Mouse (Mus musculus) lung, adult 2 months (tissue): ENCODE measurements around the gene Ak9. TPM values are rescaled to one million over a fixed set of nuclear protein-coding genes. Genes with fewer than 3 reads are reported as not detected.

Experiments used
- DNase-seq: peaks from one replicate; pipeline ENCODE4 v3.0.0; 2022
- H3K4me1 ChIP-seq: fragments of 200-500 bp; 2 replicates; pipeline ENCODE4 v1.6.1; 2011; ENCODE audit warnings: low read length; ENCODE audit not compliant: control insufficient read depth, insufficient read depth
- H3K4me3 ChIP-seq: fragments of 200-500 bp; replicated peaks from 2 replicates; pipeline ENCODE3; 2011; ENCODE audit warnings: low read depth, mild to moderate bottlenecking, control low read depth, low read length; ENCODE audit errors: extremely low read depth
- CTCF ChIP-seq: fragments of 200-500 bp; IDR thresholded peaks from 2 replicates; pipeline ENCODE4 v1.5.1; 2011; ENCODE audit warnings: mild to moderate bottlenecking, low read length, control low read depth; ENCODE audit not compliant: insufficient read depth
- POLR2A ChIP-seq: fragments of 200-500 bp; IDR thresholded peaks from 2 replicates; pipeline ENCODE4 v1.6.1; 2011; ENCODE audit warnings: low read depth, mild to moderate bottlenecking, control low read depth, low read length, borderline replicate concordance; ENCODE audit errors: extremely low read depth
- WGBS: fragments of 180-500 bp; shearing (Covaris S2); methylation state at CpG from one replicate; pipeline ENCODE4 v1.1.7; 2018; 5-methylcytosine and 5-hydroxymethylcytosine counted together
- polyA plus RNA-seq: library from polyadenylated mRNA; depleted of rRNA; stranded (reverse); fragments of >200 nt; gene quantifications from 2 replicates; pipeline ENCODE4 v1.2.3, GENCODE M21; 2012

Ak9 gene
- polyA plus RNA-seq, 1 experiment: 0.56 TPM

DNA sequence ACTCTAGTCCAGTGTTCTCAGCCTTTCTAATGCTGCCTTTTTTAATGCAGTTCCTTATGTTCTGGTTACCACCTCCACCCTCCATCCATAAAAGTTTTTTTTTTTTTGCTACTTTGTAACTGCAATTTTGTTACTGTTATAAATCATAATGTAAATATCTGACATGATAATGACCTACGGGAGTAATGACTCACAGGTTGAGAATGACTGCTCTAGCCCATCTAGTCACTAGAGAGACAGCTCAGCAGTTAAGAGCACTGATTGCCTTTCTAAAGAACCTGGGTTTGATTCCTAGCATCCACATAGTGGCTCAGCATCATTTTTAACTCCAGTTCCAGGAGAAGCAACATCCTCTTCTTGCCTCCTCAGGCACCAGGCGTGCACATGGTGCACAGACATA, 21.7 kb upstream of the Ak9 start:
- WGBS: 74% methylated on average over 2 of the region's 2 CpGs
- H3K4me1 ChIP-seq: no peaks in the 10 kb centered on the region
- TF ChIP-seq POLR2A (no peak), CTCF (no peak)
- no peak for DNase-seq
- no peak overlapping the region for H3K4me3 ChIP-seq

DNA sequence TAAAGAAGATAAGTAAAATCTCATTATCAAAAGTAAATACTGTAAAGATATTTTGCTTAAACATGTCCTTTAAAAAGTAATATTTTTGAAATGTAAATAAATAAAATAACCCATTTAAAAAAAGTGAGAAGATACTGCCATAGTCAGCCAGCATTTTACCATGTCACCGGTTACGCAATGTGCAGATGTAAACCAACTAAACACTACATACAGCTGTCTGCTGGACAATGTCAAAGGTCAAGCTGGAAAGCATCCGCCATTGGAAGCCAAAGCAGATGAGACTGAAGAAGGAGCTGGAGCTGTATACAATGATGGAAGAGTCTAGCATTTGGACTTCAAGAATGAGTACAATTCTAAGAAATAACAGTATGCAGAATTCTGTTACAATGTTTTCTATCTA, 16.2 kb upstream of the Ak9 start:
- Histone ChIP-seq H3K4me3 (no peak overlapping the region), H3K4me1 (0 out of 2 replicates have a peak, but pooled peaks cover 2% of the 10 kb centered on the region)
- TF ChIP-seq POLR2A (no peak), CTCF (no peak)
- WGBS: 74% methylated on average over 3 of the region's 3 CpGs
- no peak for DNase-seq

DNA sequence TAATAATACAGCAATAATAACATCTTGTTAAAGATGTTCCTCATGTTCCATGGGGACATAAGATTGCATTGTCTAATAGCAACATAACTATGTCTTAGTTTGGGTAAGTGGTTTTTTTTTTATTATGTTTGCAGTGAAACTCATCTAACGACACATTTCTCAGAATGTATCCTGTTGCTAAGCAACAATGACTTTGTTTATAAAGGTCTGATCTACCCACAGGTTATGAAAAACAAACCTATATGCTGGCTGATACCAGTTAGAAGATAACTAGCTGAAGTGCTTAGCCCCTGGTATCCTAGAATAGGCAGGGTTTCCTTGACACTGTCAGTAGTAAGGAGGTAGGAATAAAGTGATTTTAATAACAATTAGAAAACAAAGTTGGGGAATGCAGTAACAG, 15.7 kb upstream of the Ak9 start:
- TF ChIP-seq CTCF (no peak), POLR2A (no peak)
- DNase-seq: no peak
- 33% methylated on average over 1 of the region's 1 CpGs for WGBS
- Histone ChIP-seq H3K4me1 (peaks cover 5% of the 10 kb centered on the region), H3K4me3 (no peak overlapping the region)

DNA sequence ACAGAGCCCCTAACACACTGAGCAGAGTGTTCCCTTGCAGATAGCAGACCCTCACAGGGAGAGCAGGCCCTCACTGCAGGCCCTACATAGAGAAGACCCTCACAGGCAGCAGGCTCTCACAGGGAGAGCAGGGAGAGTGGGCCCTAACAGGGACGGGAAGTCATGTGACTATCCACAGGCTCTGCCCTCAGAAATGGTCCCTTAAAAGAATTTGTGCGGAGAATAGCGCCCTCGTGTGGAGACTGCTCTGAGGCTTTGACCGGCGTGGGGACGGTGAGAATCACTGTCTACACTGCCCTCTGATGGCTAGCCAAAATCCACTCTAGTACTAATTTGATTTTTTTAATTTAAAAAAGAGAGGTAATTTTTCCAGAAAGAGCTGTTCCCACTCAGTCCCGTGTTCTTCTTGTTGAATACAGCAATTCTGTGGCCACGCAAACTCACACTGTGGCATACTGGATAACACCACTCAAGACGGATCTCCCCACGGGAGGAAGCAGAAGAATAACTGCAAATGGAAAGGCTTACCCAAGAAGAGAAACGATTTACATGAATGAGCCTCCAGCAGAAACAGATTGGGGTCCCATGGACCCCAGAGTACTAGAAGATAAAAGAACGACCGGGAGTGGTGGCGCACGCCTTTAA, 14.9 kb upstream of the Ak9 start:
- DNase-seq: peak; percentile 71
- H3K4me1 ChIP-seq: peaks cover 8% of the 10 kb centered on the region
- WGBS: 38% methylated on average over 16 of the region's 16 CpGs
- TF ChIP-seq POLR2A: no peak
- peak; percentile 82 for TF ChIP-seq CTCF
- H3K4me3 ChIP-seq: no peak overlapping the region

DNA sequence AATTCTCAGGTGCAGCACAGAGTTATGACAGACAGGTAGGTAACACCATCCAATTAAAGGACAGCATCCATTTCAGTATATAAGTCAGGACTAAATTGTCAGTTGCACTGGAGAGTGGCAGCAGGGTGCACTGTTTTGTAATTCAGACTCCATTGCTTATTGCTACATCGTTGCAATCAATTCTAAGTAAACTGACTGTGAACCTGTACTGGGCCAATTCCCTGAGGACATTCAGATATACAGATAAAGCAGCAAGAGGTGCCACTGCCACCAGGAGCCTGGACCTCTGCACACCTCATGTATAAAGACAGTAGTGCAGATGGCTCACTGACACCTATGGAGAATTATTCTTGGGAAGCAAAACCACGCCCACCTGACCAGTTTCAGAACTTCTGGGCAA, 12.8 kb upstream of the Ak9 start:
- WGBS: 73% methylated on average over 2 of the region's 2 CpGs
- peaks cover 8% of the 10 kb centered on the region for H3K4me1 ChIP-seq
- no peak overlapping the region for H3K4me3 ChIP-seq
- no peak for TF ChIP-seq CTCF
- no peak for TF ChIP-seq POLR2A
- no peak for DNase-seq

DNA sequence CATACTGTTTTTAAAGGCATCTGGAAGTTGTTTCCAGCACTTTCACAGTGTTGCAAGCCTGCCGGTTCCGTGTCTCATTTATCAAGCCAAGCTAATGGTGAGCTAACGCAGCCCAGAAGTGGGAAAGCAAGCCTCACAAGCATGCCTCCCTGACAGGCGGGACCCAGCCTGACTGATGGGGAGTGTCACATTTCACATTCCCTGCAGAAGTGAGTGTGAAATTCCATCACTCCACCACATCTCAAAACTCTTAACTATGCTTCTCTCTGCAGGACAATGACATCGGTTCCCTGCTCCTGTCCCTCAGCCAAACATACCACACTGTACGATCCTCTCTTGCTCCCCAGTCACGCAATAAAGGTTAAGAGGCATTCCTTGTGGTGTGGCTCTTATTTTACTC, 10.8 kb upstream of the Ak9 start:
- no peak for DNase-seq
- WGBS: 13% methylated on average over 7 of the region's 7 CpGs
- TF ChIP-seq POLR2A (no peak), CTCF (no peak)
- Histone ChIP-seq H3K4me3 (peak overlapping the region; percentile 19), H3K4me1 (peaks cover 8% of the 10 kb centered on the region)

DNA sequence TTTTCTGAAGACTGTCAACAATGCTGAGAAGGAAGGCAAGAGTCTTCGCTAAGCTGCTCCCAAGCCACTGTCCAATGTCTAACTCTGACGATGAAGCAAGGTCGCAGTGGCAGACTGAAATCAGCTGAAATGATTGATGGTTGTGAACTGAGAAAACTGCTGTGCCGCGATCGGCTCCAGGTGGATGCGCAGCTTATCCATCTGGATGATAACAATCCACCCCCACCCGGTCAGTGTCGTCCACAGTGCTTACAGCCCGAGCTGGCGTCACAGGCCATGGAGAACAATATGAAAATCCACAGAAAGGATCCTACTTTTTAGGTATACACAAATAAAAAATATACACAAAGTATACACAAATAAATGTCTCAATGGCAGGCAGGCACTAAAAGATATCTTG, 9.0 kb upstream of the Ak9 start:
- TF ChIP-seq CTCF (no peak), POLR2A (no peak)
- no peak for DNase-seq
- 82% methylated on average over 11 of the region's 11 CpGs for WGBS
- peaks cover 6% of the 10 kb centered on the region for H3K4me1 ChIP-seq
- no peak overlapping the region for H3K4me3 ChIP-seq

DNA sequence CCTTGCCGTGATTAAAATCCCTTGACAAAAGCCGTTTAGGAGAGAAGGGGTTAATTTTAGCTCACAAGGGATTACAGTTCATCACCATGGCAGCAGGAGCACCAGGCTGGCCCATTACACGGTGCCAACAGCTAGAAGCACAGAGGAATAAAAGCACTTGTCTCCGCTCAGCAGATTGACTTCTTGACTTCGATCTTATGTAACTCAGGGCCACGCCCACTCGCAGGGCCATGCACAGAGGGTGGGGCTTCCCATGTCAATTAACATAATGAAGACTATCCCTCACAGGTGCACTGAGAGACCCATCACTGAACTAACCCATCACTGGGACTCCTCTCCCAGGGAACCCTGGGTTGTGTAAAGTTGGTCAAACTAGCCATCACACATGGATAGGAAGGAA, 8.6 kb upstream of the Ak9 start:
- peak; percentile 17 for DNase-seq
- Histone ChIP-seq H3K4me3 (no peak overlapping the region), H3K4me1 (peaks cover 6% of the 10 kb centered on the region)
- WGBS: 35% methylated on average over 7 of the region's 7 CpGs
- no peak for TF ChIP-seq CTCF
- no peak for TF ChIP-seq POLR2A

DNA sequence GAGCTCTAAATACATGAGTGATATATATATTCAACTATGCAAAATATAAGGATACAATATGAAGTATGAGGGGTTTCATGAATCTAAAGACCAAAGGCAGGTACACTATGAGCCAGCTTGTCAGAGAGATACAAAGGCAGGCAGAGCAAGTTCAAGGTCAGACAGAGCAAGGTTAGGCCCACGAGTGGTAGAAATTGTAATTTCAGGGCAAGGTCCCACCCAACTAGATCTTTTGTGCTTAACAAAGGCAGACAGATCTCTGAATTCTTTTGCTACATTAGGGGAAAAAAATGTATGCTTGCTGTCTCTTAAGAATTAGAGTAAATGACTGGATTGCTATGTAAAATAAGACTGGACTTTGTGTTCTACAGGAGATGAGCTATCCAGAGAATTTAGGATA, 3.6 kb upstream of the Ak9 start:
- no peak for DNase-seq
- TF ChIP-seq CTCF: no peak
- TF ChIP-seq POLR2A: no peak
- H3K4me1 ChIP-seq: peaks cover 4% of the 10 kb centered on the region
- H3K4me3 ChIP-seq: no peak overlapping the region
- 54% methylated on average over 1 of the region's 1 CpGs for WGBS

DNA sequence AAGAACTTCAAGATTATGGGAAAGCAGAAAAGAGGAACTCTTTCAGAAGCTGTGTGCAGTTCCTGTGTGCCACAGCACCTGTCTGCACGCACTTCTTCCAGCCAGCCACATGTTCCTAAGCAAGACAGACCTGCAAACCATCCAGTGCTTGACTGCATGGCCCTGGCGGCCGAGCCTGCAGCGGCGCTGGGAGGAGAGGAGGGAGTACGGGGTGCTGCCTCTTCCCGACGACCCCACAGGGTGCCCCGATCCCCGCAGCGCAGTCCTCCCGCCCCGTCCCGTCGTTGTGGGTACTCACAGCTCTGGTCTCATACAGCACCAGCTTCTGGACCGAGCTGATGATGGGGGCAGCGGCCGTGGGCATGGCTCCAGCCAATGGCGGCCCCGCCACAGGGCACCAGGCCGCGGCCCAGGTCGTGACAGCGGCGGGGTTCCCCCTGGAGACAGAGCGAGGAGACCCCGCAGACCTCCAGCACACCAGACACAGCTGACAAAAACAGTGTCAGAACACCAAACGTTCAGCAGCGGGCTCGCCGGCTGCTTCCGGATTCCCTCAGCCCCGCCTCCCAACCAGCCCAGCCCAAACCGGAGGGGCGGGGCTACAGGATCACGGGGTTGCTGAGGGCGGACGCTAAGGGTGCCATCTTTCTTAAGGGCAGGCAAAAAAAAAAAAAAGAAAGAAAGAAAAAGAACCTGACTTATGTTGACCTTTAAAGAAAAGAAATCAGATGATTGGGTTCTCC, 920 bp upstream of the Ak9 start, which contains the start of gene Fig4:
TSS of gene Fig4 (minus strand) at position 572 of the 743 bp plus-strand sequence.
- Histone ChIP-seq H3K4me3 (peak within 1 kb of the TSS; percentile 90), H3K4me1 (peaks cover 4% of the 10 kb centered on the region)
- under 1% methylated on average over 38 of the region's 38 CpGs for WGBS
- DNase-seq: peak; percentile 83
- TF ChIP-seq CTCF (no peak), POLR2A (peak; percentile 81; the same call in 1 of the 2 replicates)

DNA sequence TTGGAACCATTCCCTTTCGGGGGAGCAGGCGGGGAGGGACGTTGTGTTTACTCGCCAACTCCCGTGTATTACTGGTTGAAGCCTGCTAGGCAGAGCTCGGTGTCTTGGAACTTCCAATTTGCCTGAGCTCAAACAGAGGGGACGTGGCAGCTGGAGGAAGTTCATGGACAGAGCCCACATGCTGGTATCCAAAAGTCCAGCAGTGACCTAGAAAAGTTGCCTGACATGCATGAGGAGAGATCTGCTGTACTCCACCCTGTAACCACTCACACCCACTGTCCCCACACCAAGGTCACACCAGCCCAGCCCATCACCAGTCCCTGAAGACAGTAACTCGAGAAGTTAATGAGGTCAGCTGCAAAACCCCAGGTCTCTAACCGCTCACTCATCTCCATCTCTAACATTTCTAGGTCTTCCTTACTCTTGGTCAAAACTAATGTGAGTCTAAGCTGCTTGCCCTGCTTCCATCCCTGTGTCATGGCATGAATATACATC, 1.2 kb downstream of the Ak9 start:
- 61% methylated on average over 9 of the region's 9 CpGs for WGBS
- TF ChIP-seq CTCF (no peak), POLR2A (no peak)
- DNase-seq: no peak
- Histone ChIP-seq H3K4me3 (no peak overlapping the region), H3K4me1 (peaks cover 4% of the 10 kb centered on the region)
